Mouse (Mus musculus): ENCODE measurements around the gene Arl9. TPM values are rescaled to one million over a fixed set of nuclear protein-coding genes. Genes with fewer than 3 reads are reported as not detected.

Arl9 gene
- total RNA-seq, 1 experiment = not detected

- peak overlapping the region in 1 of 2 experiments; percentile 94; a peak in 2 of 4 replicates for H3K4me3 ChIP-seq (ENCODE audit: insufficient read depth in 1 of 2, low read depth in 1 of 2, low read length in 2 of 2, poor library complexity in 1 of 2, severe bottlenecking in 1 of 2)
- peaks cover 9% of the 10 kb centered on the region for H3K36me3 ChIP-seq (ENCODE audit: control insufficient read depth, insufficient read depth, low read length, poor library complexity, severe bottlenecking)
- no peak overlapping the region for H3K9ac ChIP-seq (ENCODE audit: insufficient read depth, low read depth, low read length, poor library complexity, severe bottlenecking)
- H3K9me3 ChIP-seq (ENCODE audit: control insufficient read depth, insufficient read depth, low read depth, low read length) = no peaks in the 10 kb centered on the region
- in situ Hi-C loops (cut with MboI; ENCODE audit: low sequenced_read_pairs in 2 of 2, unreplicated experiment in 2 of 2) = no loop called here
- H3K27ac ChIP-seq (ENCODE audit: insufficient read depth, low read depth, low read length, poor library complexity, severe bottlenecking) = no peak overlapping the region
- H3K4me1 ChIP-seq (ENCODE audit: control insufficient read depth in 2 of 2, insufficient read depth in 2 of 2, low read length in 2 of 2, poor library complexity in 1 of 2) = 0 out of 4 replicates have a peak, but pooled peaks cover 0 to 5% of the 10 kb centered on the region in 2 experiments
- TF ChIP-seq CHD2 (IDR thresholded peaks at IDR 0.05; ENCODE audit: low read depth, low read length) (no peak), ZC3H11A (IDR thresholded peaks at IDR 0.05; ENCODE audit: borderline replicate concordance, low read depth, low read length) (no peak), MAFK (IDR thresholded peaks at IDR 0.05; ENCODE audit: insufficient read depth, low read depth, low read length) (no peak), ZNF384 (IDR thresholded peaks at IDR 0.05; ENCODE audit: low read depth, low read length) (no peak), HCFC1 (IDR thresholded peaks at IDR 0.05; ENCODE audit: borderline replicate concordance, insufficient read depth, low read length) (no peak)
- DNase-seq (ENCODE audit: low read depth, low spot score) = no peak
Measured at GRCm38 (mm10) chr5:76973488-76973887, 30.4 kb upstream of the Arl9 start.

DNA sequence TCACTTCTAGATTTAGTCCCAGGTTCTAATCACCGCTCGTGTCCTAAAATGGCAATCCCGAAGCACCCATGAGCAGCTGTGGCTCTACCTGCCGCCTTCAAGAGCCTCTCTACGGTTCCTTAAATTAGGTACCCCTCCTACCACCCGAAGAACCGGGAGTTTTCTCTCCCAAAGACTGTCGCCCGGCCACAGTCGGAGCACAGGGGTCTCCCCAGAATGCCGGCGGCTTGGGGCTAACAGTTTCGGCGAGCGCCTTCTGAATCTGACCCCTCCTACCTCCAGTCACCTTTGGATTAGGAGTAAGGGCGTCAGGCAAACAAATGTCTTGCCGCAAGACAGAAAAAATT is 29.7 kb upstream of the Arl9 start:
- H3K4me3 ChIP-seq (ENCODE audit: insufficient read depth in 1 of 2, low read depth in 1 of 2, low read length in 2 of 2, poor library complexity in 1 of 2, severe bottlenecking in 1 of 2) = peak overlapping the region; percentile 94 to 99
- no peak for TF ChIP-seq CHD2 (IDR thresholded peaks at IDR 0.05; ENCODE audit: low read depth, low read length)
- no peak for TF ChIP-seq ZC3H11A (IDR thresholded peaks at IDR 0.05; ENCODE audit: borderline replicate concordance, low read depth, low read length)
- no peak for TF ChIP-seq ZNF384 (IDR thresholded peaks at IDR 0.05; ENCODE audit: low read depth, low read length)
- no peaks in the 10 kb centered on the region for H3K9me3 ChIP-seq (ENCODE audit: control insufficient read depth, insufficient read depth, low read depth, low read length)
- in situ Hi-C loops (cut with MboI; ENCODE audit: low sequenced_read_pairs in 2 of 2, unreplicated experiment in 2 of 2) = no loop called here
- H3K36me3 ChIP-seq (ENCODE audit: control insufficient read depth, insufficient read depth, low read length, poor library complexity, severe bottlenecking) = peaks cover 3% of the 10 kb centered on the region
- H3K9ac ChIP-seq (ENCODE audit: insufficient read depth, low read depth, low read length, poor library complexity, severe bottlenecking) = peak overlapping the region; percentile 63; the same call in 1 of the 2 replicates
- H3K27ac ChIP-seq (ENCODE audit: insufficient read depth, low read depth, low read length, poor library complexity, severe bottlenecking) = no peak overlapping the region
- H3K4me1 ChIP-seq (ENCODE audit: control insufficient read depth in 2 of 2, insufficient read depth in 2 of 2, low read length in 2 of 2, poor library complexity in 1 of 2) = 0 out of 4 replicates have a peak, but pooled peaks cover 0 to 5% of the 10 kb centered on the region in 2 experiments
- no peak for DNase-seq (ENCODE audit: low read depth, low spot score)

DNA sequence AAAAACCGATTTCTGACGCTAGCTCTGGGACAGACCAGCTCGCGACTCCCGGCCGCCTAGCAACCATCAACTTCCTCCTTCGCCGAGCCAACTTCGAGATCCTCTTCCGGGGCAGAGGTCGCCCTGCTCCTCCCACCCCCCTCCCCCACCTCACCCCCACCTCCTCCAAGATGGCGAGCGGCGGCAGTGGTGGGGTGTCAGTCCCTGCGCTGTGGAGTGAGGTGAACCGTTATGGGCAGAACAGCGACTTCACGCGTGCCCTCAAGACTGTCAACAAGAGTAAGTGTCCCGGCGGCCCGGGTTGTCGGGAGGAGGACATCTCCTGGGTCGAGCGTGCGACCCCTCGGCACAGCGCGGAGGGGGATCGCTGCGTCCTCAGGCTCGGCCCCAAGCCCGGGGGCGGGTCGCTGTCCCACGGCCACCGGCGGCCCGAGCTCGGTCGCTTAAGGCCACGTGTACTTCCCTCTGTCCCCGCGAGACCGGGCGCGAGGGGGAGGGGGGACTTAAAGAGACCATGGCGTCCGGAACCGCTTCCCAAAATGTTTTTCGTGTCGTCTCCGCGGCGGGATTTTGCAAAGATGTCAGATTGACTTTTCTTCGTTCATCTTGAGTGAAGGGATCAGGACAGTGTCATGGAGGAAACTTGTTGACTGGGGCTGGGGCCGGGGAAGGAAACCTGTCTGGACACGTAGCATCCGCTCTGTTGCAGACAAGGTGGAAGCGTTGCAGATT is 29.1 kb upstream of the Arl9 start, which contains the start of gene Srp72:
TSS of gene Srp72 (plus strand) at position 130 of the 732 bp plus-strand sequence.
- DNase-seq (ENCODE audit: low read depth, low spot score) = peak; percentile 76
- 0 out of 4 replicates have a peak, but pooled peaks cover 0 to 5% of the 10 kb centered on the region in 2 experiments for H3K4me1 ChIP-seq (ENCODE audit: control insufficient read depth in 2 of 2, insufficient read depth in 2 of 2, low read length in 2 of 2, poor library complexity in 1 of 2)
- in situ Hi-C loops (cut with MboI; ENCODE audit: low sequenced_read_pairs in 2 of 2, unreplicated experiment in 2 of 2) = no loop called here
- H3K36me3 ChIP-seq (ENCODE audit: control insufficient read depth, insufficient read depth, low read length, poor library complexity, severe bottlenecking) = peaks cover 6% of the 10 kb centered on the region
- H3K27ac ChIP-seq (ENCODE audit: insufficient read depth, low read depth, low read length, poor library complexity, severe bottlenecking) = no peak within 1 kb of the TSS
- no peaks in the 10 kb centered on the region for H3K9me3 ChIP-seq (ENCODE audit: control insufficient read depth, insufficient read depth, low read depth, low read length)
- H3K9ac ChIP-seq (ENCODE audit: insufficient read depth, low read depth, low read length, poor library complexity, severe bottlenecking) = peak within 1 kb of the TSS; percentile 98
- no peak; the same call in 1 of the 2 replicates for TF ChIP-seq HCFC1 (IDR thresholded peaks at IDR 0.05; ENCODE audit: borderline replicate concordance, insufficient read depth, low read length)
- TF ChIP-seq ZNF384 (IDR thresholded peaks at IDR 0.05; ENCODE audit: low read depth, low read length) = no peak
- peak; percentile 67 for TF ChIP-seq CHD2 (IDR thresholded peaks at IDR 0.05; ENCODE audit: low read depth, low read length)
- TF ChIP-seq ZC3H11A (IDR thresholded peaks at IDR 0.05; ENCODE audit: borderline replicate concordance, low read depth, low read length) = no peak
- H3K4me3 ChIP-seq (ENCODE audit: insufficient read depth in 1 of 2, low read depth in 1 of 2, low read length in 2 of 2, poor library complexity in 1 of 2, severe bottlenecking in 1 of 2) = peak within 1 kb of the TSS; percentile 94 to 99

DNA sequence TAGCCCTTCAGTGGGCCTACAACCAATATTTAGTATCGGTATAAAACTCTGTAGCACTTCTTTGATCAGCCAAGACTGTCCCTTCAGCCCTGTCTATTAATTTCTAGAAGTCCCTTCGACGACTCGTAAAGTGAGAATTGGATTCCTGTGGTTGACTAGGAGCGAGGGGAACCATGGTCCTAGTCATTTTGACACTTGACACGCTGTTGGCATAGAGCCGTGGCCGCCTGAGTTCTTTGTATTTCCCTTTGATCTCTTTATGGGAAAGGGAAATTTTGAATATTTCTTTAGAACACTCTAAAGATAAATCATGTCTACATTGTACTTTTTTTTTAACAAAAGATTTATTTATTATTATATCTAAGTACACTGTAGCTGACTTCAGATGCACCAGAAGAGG is 28.1 kb upstream of the Arl9 start:
- TF ChIP-seq ZC3H11A (IDR thresholded peaks at IDR 0.05; ENCODE audit: borderline replicate concordance, low read depth, low read length) (no peak), MAFK (IDR thresholded peaks at IDR 0.05; ENCODE audit: insufficient read depth, low read depth, low read length) (no peak), HCFC1 (IDR thresholded peaks at IDR 0.05; ENCODE audit: borderline replicate concordance, insufficient read depth, low read length) (no peak), ZNF384 (IDR thresholded peaks at IDR 0.05; ENCODE audit: low read depth, low read length) (no peak), CHD2 (IDR thresholded peaks at IDR 0.05; ENCODE audit: low read depth, low read length) (no peak)
- H3K36me3 ChIP-seq (ENCODE audit: control insufficient read depth, insufficient read depth, low read length, poor library complexity, severe bottlenecking) = peaks cover 8% of the 10 kb centered on the region
- DNase-seq (ENCODE audit: low read depth, low spot score) = no peak
- H3K9me3 ChIP-seq (ENCODE audit: control insufficient read depth, insufficient read depth, low read depth, low read length) = no peaks in the 10 kb centered on the region
- H3K27ac ChIP-seq (ENCODE audit: insufficient read depth, low read depth, low read length, poor library complexity, severe bottlenecking) = no peak overlapping the region
- peak overlapping the region; percentile 94 to 99; a peak in 3 of 4 replicates for H3K4me3 ChIP-seq (ENCODE audit: insufficient read depth in 1 of 2, low read depth in 1 of 2, low read length in 2 of 2, poor library complexity in 1 of 2, severe bottlenecking in 1 of 2)
- H3K9ac ChIP-seq (ENCODE audit: insufficient read depth, low read depth, low read length, poor library complexity, severe bottlenecking) = no peak overlapping the region; the same call in 1 of the 2 replicates
- H3K4me1 ChIP-seq (ENCODE audit: control insufficient read depth in 2 of 2, insufficient read depth in 2 of 2, low read length in 2 of 2, poor library complexity in 1 of 2) = 0 out of 4 replicates have a peak, but pooled peaks cover 0 to 5% of the 10 kb centered on the region in 2 experiments
- in situ Hi-C loops (cut with MboI; ENCODE audit: low sequenced_read_pairs in 2 of 2, unreplicated experiment in 2 of 2) = no loop called here
